Mouse (Mus musculus): Measurements from ENCODE around the gene Wdr54.

DNA sequence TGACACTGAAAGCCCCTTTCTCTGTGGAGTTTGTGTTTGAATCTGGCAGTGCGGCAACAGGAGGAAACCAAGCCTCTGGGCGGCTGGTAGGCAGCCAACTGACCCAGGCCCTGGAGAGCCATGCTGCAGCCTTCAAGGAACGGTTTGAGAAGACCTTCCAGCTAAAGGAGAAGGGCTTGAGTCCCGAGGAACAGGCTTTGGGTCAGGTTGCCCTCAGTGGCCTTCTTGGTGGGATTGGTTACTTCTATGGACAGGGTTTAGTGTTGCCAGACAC lies 39.1 kb downstream of the Wdr54 start:
- TF ChIP-seq CTCF (IDR thresholded peaks at IDR 0.05; ENCODE audit: low read depth) (no peak), EP300 (IDR thresholded peaks at IDR 0.05; ENCODE audit: low read depth) (no peak)
